Mouse (Mus musculus): Measurements from ENCODE around the gene Tubg1. TPM values are rescaled to one million over a fixed set of nuclear protein-coding genes. Genes with fewer than 3 reads are reported as not detected.
"Not testable (repeated sequence)": the region's sequence is repeated elsewhere in the genome, so short reads cannot be mapped to it uniquely, and the experiment has no call there.

Tubg1 gene
- total RNA-seq, 1 experiment from 2014 or later = 47.4 TPM

DNA sequence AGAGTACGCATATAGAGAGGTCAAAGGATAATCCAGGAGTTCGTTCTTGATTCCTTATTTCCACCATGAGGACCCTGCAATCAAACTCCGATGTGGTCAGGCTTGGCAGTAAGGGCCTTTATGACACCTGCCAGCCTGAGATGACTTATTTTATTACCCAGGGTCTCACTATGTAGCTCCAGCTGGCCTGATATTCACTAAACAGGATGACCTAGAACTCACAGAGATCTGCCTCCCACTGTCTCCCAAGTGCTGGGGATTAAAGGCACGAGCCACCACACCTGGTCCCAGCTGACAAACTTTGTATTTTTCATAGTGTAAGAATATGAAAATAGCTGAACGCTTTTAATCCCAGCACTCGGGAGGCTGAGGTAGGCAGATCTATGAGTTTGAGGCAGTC lies 35.4 kb downstream of the Tubg1 start:
- ATAC-seq (replicated peaks in 1 of 2; ENCODE audit: insufficient read depth in 1 of 2, low FRiP score in 2 of 2, low TSS enrichment in 1 of 2, low read depth in 1 of 2, poor library complexity in 2 of 2, severe bottlenecking in 2 of 2) = no peak

DNA sequence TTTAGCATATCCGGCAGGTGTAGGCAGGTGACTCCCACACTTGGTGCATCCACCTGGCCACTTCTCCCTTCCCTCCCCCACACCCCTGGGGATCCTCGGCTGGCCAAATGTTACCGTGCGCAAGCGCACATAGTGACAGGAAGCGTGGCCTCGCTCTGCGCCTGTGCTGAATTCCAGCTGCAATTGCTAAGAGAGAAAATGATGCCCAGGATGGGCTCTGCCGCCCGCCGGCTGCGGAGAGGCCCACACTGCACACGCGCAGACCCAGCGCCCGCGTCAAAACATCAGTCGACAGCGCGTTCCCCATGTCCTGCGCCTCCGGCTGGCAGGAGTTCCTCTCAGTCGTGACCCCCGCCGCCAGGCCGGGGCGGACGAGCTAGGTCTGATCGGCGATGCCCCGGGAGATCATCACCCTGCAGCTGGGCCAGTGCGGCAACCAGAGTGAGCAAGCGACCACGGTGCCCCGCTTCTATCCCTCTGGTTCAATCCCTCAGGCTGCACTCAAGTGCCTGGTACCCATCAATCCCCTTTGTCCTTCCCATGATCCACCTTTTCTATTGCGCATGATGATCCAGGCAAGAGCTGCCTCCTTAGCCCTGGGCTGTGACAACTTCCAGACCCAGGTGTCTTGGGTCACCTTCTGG lies 36.1 kb downstream of the Tubg1 start, which contains the start of gene Tubg2:
Tubg2 (plus strand) TSS at position 180 of the 644 bp plus-strand sequence.
- peak; percentile 37 to 42; a peak in 3 of 4 replicates for ATAC-seq (replicated peaks in 1 of 2; ENCODE audit: insufficient read depth in 1 of 2, low FRiP score in 2 of 2, low TSS enrichment in 1 of 2, low read depth in 1 of 2, poor library complexity in 2 of 2, severe bottlenecking in 2 of 2)

DNA sequence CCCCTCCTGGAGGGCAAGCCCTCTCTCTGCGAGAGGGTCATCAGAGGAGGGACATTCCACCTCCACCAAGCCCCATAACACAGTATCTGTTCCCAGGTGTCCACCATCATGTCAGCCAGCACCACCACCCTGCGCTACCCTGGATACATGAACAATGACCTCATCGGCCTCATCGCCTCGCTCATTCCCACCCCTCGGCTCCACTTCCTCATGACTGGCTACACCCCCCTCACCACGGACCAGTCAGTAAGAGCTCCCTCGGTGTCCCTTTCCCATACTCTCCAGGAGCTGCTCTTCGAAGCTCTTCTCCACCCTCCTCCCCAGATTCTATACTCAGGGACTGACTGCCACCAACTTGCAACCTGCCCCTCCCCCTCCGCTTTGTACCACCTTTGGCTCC lies 40.4 kb downstream of the Tubg1 start:
- not testable (repeated sequence) for ATAC-seq (replicated peaks in 1 of 2; ENCODE audit: insufficient read depth in 1 of 2, low FRiP score in 2 of 2, low TSS enrichment in 1 of 2, low read depth in 1 of 2, poor library complexity in 2 of 2, severe bottlenecking in 2 of 2)

DNA sequence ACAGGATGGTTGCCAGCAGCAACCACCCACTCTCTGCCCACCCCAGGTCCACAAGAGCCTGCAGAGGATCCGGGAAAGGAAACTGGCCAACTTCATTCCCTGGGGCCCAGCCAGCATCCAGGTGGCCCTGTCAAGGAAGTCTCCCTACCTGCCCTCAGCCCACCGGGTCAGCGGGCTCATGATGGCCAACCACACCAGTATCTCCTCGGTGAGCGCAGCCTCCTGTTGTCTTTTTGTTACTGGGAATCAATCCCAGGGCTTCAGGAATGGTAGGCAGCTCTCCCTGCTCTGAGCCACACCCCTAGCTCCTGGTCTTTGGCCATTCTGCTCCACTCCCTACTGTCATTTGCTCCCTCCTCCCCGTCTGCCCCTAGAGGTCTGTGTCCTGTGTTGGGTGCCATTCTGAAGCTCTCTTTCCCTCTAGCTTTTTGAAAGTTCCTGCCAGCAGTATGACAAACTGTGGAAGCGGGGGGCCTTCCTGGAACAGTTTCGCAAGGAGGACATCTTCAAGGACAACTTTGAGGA lies 41.3 kb downstream of the Tubg1 start:
- not testable (repeated sequence) for ATAC-seq (replicated peaks in 1 of 2; ENCODE audit: insufficient read depth in 1 of 2, low FRiP score in 2 of 2, low TSS enrichment in 1 of 2, low read depth in 1 of 2, poor library complexity in 2 of 2, severe bottlenecking in 2 of 2)

DNA sequence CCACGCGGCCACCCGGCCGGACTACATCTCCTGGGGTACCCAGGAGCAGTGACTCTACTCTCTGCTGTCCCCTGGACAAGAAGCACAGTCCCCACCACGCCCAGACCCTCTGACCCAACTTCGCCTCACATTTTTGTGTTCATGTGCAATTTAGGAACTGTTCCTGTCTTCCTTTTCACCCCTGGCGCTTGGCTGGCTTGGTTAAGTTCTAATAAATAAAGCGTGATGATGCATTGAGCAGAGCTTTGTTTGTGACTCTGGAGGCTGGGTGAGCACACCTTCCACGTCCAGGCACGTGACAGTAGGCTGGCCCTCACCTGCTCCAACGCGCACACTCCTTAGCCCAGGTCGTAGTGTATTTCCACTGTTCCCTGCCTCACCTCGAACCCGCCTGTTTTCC lies 41.8 kb downstream of the Tubg1 start:
- no peak for ATAC-seq (replicated peaks in 1 of 2; ENCODE audit: insufficient read depth in 1 of 2, low FRiP score in 2 of 2, low TSS enrichment in 1 of 2, low read depth in 1 of 2, poor library complexity in 2 of 2, severe bottlenecking in 2 of 2)

DNA sequence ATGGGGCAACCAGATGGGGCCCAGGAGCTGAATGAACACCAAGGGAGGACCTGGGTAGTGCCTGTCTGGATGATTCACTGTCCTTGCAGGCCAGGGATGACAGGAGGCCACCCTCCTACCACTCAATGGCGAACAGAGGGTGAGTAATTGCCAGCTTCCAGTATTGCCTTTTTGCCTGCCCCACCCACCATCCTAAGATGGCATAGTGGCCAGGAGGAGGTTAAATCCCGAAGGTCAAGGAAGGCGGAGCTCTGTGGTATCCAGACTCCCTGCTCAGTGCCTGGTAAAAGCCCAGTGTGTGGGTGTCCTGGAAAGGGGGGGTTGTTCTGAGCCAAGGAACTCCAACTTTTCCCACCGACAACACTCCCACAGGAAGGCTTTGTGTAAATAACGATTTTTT lies 42.6 kb downstream of the Tubg1 start:
- ATAC-seq (replicated peaks in 1 of 2; ENCODE audit: insufficient read depth in 1 of 2, low FRiP score in 2 of 2, low TSS enrichment in 1 of 2, low read depth in 1 of 2, poor library complexity in 2 of 2, severe bottlenecking in 2 of 2) = no peak

DNA sequence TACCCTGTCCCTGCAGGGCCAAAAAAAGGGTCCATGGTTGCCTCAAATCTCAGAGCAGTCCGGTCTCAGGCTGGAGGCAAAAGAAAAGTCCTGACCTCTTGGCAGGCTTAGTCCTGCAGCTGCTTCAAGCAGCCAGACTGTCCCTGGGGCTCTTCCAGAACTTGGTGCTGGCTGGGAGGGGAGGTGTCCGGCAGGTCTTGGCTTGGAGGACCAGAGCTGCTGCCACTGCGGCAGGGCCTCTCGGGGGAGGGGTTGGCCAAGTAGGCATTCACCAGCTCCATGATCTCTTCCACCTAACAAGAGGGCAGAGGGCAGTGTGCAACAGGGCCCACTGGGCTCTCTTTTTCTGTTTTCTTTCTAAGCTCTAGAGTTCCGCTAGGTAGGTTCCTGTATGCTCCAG lies 43.0 kb downstream of the Tubg1 start:
- no peak for ATAC-seq (replicated peaks in 1 of 2; ENCODE audit: insufficient read depth in 1 of 2, low FRiP score in 2 of 2, low TSS enrichment in 1 of 2, low read depth in 1 of 2, poor library complexity in 2 of 2, severe bottlenecking in 2 of 2)

DNA sequence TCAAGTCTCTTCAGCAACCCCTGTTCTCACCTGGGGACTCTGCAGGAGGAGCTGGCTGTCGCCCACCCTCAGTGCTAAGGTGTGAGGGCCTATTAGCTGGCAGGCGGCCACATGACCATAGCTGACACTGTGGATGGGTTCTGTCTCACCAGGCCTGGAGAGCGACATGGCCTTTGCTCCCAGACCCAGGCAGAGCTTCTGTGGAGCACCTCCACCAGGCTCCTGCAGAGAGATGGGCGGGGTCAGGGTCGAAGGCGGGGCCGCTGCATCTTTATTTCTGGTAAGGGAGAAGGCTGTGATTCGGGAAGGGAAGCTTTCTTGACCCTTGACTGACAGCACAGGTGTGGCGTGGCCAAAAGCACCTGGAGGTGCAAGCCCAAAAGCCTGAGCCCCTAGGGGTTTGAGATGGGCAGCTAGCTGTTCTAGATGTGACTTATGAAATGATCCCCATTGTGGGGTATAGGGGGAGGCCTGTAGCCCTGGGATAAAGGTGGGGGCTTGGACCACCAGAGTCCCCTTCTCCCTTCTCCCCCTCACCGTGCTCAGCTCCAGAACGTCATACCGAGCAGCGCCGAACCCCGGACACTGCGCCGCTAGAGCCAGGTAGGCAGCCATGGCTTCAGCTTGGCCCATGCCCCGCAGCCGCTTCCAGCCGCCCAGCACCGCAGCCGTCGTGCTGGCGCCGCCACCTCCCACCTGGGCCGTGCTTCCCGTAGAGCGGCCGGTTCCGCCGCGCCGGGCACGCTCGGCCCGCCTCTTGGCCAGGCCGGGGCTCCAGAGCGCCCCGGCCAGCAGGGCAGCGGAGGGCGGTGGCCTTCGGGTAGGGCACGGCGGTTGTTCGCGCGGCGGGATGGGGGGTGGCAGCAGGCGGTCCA lies 44.0 kb downstream of the Tubg1 start:
- no peak for ATAC-seq (replicated peaks in 1 of 2; ENCODE audit: insufficient read depth in 1 of 2, low FRiP score in 2 of 2, low TSS enrichment in 1 of 2, low read depth in 1 of 2, poor library complexity in 2 of 2, severe bottlenecking in 2 of 2)

DNA sequence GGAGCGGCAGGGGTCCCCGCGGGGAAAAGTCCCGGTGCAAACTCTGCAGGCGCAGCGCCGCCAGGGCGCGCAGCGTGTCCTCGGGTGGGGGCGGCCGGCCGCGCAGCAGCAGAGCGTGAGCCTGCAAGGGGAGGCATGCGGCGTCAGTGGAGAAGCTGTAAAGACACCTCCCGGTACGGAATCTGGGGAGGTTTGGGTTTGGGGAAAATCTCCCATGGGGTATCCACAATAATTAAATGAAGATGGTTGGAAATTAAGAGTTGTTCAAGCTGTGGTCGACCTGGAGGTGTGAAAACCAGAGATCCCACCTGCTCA lies 44.6 kb downstream of the Tubg1 start:
- no peak for ATAC-seq (replicated peaks in 1 of 2; ENCODE audit: insufficient read depth in 1 of 2, low FRiP score in 2 of 2, low TSS enrichment in 1 of 2, low read depth in 1 of 2, poor library complexity in 2 of 2, severe bottlenecking in 2 of 2)

DNA sequence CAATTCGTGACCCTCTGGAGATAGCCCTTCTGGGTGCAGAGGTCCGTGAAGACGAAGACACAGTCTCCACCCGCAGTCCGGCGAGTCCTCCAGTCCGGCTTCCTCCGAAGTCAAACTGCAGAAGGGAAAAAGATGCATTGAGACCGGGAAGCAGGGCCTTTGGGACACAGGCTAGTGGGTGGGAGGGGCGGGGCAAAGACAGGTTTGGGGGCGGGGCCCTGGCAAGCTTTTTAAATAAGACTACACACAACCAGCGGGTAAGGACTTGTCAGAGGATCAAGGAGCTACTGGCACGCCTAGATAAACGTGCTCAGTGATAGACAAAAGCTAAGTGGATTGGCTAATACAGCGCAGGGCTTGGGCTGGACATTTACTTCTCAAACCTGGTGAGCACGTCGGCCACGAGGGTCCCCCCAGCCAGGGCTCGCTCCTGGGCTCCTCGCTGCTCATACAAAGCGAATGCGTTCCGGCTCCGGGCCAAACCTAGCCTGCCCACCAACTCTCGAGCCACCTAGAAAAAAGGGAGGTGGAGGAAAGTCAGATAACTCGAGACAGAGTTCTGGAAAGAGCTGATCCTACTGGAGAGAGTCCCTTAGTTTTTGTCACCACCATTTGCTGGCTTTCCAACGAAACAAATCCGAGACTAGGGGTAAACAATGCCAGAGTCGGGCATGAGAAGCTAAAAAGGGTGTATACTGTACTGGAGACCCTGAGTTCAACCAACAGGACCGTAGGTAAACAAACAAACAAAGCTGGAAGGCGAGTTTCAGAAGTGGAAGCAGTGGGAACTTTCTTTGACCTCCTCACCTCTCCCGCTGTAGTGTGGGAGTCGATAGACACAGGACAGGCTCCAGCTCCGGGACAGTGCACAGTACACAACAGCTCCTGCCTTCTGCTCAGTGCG lies 45.2 kb downstream of the Tubg1 start:
- no peak for ATAC-seq (replicated peaks in 1 of 2; ENCODE audit: insufficient read depth in 1 of 2, low FRiP score in 2 of 2, low TSS enrichment in 1 of 2, low read depth in 1 of 2, poor library complexity in 2 of 2, severe bottlenecking in 2 of 2)

DNA sequence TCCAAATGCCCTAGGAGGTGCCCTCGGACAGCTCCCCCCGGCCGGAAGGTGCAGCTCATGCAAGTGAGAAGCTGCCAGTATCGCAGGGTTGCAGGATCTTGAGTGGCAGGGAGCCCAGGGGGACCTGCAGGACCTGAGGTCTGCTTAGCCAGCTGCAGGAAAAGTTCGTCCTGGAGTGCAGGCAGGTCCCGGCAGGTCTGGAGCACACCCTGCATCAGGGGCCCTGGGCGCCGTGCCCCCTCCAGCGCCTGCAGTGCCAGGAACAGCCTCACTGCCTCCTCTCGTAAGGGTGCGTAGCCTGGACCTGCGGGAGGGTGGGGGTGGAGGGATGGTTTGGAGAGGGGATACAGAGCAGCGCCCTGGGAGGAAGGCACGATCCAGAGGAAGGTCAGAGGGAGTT lies 46.6 kb downstream of the Tubg1 start:
- no peak for ATAC-seq (replicated peaks in 1 of 2; ENCODE audit: insufficient read depth in 1 of 2, low FRiP score in 2 of 2, low TSS enrichment in 1 of 2, low read depth in 1 of 2, poor library complexity in 2 of 2, severe bottlenecking in 2 of 2)

DNA sequence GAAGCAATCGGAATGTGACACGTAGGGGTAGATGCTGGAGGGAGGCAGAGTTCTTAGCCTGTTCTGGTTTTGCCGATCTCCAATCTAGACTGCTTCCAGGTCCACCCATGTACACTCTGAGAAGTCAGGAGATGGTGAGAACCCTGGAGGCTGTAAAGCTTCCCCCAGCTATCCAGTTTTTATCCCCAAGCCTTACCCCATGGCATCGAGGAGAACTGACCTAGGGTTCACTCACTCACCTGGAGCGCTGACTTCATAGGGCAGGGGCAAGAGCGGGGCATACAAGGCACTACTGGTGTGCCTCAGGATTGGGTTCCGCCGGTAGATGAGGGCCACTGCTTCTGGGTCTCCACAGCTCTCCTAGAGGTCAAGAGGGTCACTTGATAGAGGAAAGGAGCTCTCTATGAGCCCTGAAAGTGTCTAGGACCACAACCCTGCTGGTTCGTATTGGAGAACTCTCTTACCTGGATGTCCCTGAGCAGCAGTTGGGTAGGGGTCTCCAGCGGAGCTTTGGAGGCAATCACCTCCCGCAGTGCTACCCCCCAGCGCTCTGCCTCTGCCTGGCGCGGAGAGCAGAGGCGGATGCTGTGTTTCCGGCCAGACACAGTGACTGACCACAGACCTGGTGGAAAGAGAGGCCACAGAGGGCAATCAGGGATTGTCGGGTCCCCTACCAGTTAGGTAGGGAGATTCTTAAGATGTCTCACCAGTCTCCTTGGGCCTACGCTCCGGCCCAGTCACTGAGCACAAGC lies 47.6 kb downstream of the Tubg1 start:
- ATAC-seq (replicated peaks in 1 of 2; ENCODE audit: insufficient read depth in 1 of 2, low FRiP score in 2 of 2, low TSS enrichment in 1 of 2, low read depth in 1 of 2, poor library complexity in 2 of 2, severe bottlenecking in 2 of 2) = peak in 1 of 2 experiments; percentile 7; a peak in 1 of 4 replicates

DNA sequence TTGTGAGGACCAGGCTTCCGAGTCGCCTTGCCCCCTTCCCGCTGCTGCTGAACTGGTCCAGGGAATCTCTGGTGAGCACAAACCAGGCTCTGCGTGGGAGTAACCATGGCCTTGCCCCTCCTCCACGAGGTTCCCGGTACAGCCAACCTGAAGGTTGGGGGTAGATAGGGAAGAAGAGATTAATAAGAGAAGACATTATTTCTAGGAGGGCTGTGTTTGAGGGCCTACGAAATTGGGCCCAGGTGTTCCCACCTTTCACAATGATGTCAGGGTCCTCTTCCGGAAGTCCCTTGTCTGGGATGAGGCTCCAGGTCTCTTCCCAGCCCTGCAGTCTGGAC lies 48.2 kb downstream of the Tubg1 start:
- no peak for ATAC-seq (replicated peaks in 1 of 2; ENCODE audit: insufficient read depth in 1 of 2, low FRiP score in 2 of 2, low TSS enrichment in 1 of 2, low read depth in 1 of 2, poor library complexity in 2 of 2, severe bottlenecking in 2 of 2)

DNA sequence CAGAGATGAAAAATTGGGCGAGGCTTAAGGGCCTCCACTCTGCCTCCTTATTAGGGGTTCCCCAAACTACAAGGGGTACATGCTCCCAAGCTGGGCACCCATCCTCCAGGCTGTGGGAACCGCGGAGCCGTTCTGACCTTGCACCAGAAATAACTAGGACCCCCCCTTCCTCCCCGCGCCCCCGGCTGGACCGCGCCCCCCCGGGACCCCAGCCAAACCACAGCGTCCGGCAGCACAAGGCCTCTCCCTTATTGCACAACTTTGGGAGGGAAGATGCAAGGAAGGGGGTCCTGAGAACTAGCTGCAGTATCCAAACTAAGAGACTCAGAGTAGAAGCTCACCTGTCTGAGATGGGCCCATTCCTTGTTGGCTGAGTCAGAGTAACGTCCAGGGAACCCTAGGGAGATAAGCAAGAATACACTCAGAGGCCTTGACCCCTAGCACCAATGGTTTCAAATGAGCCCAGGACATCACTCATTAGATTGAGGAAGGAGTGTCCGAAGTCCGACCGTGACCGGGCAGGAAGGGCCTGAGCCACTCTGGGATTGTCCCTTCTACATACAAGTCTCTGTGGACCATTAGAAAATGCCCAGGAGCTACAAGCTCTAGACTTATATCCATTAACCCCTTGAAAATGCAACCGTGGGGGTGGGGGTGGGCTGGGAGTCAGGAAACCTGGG lies 48.7 kb downstream of the Tubg1 start:
- no peak for ATAC-seq (replicated peaks in 1 of 2; ENCODE audit: insufficient read depth in 1 of 2, low FRiP score in 2 of 2, low TSS enrichment in 1 of 2, low read depth in 1 of 2, poor library complexity in 2 of 2, severe bottlenecking in 2 of 2)

DNA sequence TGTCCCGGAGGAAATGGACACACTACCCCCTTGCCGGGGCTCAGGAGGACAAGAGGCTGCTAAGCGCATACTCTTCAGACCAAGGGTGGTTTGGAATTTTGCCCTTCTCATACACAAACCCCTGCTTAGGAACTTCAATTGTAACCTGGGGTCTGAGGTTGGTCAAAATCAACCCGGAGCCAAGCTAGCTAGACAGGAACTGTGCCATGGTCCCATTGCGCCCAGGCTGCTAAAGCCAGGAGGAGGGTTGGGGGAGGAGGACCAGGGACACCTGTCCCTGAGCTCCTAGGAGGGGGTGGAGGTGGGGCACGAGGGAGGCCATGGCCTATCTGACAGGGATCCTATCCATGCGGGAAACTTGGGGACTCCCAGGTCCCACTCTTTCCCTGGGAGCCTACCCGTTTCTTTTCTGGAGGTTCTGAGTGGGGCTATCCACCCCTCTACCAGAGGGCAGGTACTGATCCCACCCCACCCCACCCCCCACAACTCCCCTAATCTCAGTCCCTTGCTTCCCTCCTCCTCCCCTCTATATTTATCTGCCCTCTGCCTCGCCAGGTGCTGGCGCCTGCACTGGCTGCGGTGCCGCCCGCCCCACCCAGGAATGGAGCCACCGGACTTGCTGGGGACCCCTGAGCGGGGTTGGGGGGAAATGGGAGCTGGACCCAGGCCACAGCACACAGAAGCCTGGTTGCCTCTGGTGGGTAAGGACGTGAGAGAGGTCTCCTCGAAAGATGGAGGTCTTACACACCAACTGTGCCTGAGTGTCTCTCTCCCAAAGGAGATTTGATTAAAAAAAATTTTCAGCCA lies 49.8 kb downstream of the Tubg1 start:
- no peak for ATAC-seq (replicated peaks in 1 of 2; ENCODE audit: insufficient read depth in 1 of 2, low FRiP score in 2 of 2, low TSS enrichment in 1 of 2, low read depth in 1 of 2, poor library complexity in 2 of 2, severe bottlenecking in 2 of 2)

DNA sequence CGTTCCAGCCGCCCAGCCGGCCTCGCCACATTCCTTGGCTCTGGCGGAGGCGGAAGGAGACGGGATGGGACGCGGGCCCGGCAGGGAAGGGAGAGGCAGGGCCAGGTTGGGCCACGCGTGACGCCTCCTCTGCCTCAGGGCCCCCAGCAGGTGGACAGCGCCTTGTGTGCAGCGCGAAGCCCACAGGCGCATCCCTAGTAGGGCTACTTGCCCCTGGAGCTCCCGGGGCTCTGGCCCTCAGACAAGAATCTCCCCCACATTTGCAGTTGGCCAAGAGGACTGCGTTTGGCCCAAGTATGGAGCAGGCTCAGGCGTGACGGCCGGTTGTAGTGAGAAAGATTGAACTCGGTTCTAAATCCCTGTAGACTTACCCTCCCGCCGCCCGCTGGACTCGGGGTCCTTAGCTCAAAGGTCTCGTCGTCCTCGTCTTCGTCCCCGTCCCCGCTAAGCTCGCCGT lies 50.6 kb downstream of the Tubg1 start, which contains the start of gene Cntnap1:
Cntnap1 (plus strand) TSS at position 170 of the 457 bp plus-strand sequence.
- ATAC-seq (replicated peaks in 1 of 2; ENCODE audit: insufficient read depth in 1 of 2, low FRiP score in 2 of 2, low TSS enrichment in 1 of 2, low read depth in 1 of 2, poor library complexity in 2 of 2, severe bottlenecking in 2 of 2) = no peak

Measured in hematopoietic stem cell, adult 5-6 weeks (primary cell).